Mouse (Mus musculus) stomach, embryonic 16.5 days (tissue): ENCODE data around the gene Gm17482. TPM values are rescaled to one million over a fixed set of nuclear protein-coding genes. Genes with fewer than 3 reads are reported as not detected.

Experiments
- ATAC-seq: fragments of 200-750 bp; cut with Nextera tagmentation; 2 replicates; pipeline ENCODE4 v1.8.0; 2017; ENCODE audit warnings: moderate number of reproducible peaks, moderate TSS enrichment; ENCODE audit not compliant: insufficient read depth, low FRiP score
- H3K27ac ChIP-seq: fragments of 300-500 bp; sonication (generic); 2 replicates; pipeline ENCODE4 v1.5.1; 2014; ENCODE audit warnings: low read length
- H3K27me3 ChIP-seq: fragments of 300-500 bp; sonication (generic); 2 replicates; pipeline ENCODE4 v1.6.1; 2014; ENCODE audit warnings: low read length, control low read depth, mixed read lengths; ENCODE audit not compliant: control insufficient read depth, insufficient read depth
- H3K36me3 ChIP-seq: fragments of 300-500 bp; sonication (generic); 2 replicates; pipeline ENCODE4 v1.6.1; 2014; ENCODE audit warnings: low read length; ENCODE audit not compliant: control insufficient read depth, insufficient read depth
- H3K4me1 ChIP-seq: fragments of 300-500 bp; sonication (generic); 2 replicates; pipeline ENCODE4 v1.6.1; 2014; ENCODE audit warnings: low read length, control low read depth, mixed read lengths; ENCODE audit not compliant: control insufficient read depth, insufficient read depth
- H3K4me2 ChIP-seq: fragments of 300-500 bp; sonication (generic); 2 replicates; pipeline ENCODE4 v1.6.1; 2014; ENCODE audit warnings: low read depth, low read length, mixed read lengths
- H3K4me3 ChIP-seq: fragments of 300-500 bp; sonication (generic); replicated peaks from 2 replicates; pipeline ENCODE4 v1.5.1; 2014; ENCODE audit warnings: mild to moderate bottlenecking, low read length
- H3K9ac ChIP-seq: fragments of 300-500 bp; sonication (generic); 2 replicates; pipeline ENCODE4 v1.6.1; 2014; ENCODE audit warnings: low read length
- H3K9me3 ChIP-seq: fragments of 300-500 bp; sonication (generic); replicated peaks from 2 replicates; pipeline ENCODE4 v1.6.1; 2016; ENCODE audit warnings: low read length, control low read depth; ENCODE audit not compliant: control insufficient read depth
- WGBS: fragments of 180-500 bp; shearing (Covaris S2); extraction: QIAGEN DNeasy Blood & Tissue Kit; methylation state at CpG from one replicate; pipeline ENCODE4 v1.1.7; 2014; 5-methylcytosine and 5-hydroxymethylcytosine counted together
- polyA plus RNA-seq: library from polyadenylated mRNA; unstranded; fragments of >200 nt; fragmentation: Nextera tagmentation; extraction: Ambion mirVana; gene quantifications from 2 replicates; pipeline ENCODE4 v1.2.1, GENCODE M21; 2015

The Gm17482 gene
- polyA plus RNA-seq, 1 experiment from 2014 or later = not detected

DNA sequence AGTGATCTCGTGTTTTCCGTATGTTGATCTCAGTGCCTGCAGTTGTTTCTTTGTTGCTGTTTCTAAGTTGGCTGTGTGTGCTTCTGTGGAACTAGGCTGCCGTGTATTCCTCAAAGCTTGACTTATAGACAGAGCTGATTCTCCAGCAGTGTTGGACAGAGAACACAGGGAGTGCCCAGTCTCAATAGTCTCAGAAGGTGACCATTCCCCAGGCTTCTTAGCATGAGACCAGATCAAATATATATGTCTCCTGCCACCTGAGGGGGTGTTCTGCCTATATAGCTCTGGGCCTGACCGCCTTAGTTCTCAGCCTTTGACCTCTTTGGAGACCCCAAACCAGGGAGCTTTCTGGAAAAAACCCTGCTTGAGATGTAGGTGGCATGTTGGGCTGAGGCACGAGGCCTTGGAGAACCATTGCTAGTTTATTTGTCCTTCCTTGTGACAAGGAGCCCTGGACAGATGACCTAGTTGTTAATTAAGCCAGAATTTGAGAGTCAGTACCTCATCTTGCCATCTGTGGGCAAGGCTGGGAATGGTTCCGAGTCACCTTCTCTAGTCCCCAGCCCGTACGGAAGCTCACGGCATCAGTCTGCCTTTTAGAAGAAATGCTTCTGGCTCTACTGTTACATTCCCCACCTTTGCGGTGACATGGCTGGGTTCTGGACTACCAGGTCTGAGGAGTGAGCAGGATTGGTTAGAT lies 48.1 kb downstream of the Gm17482 start:
- Histone ChIP-seq H3K27ac (no peak overlapping the region), H3K4me1 (peaks cover 9% of the 10 kb centered on the region; the same call in 1 of the 2 replicates), H3K9ac (no peak overlapping the region), H3K36me3 (no peaks in the 10 kb centered on the region), H3K9me3 (no peaks in the 10 kb centered on the region), H3K27me3 (no peaks in the 10 kb centered on the region), H3K4me3 (no peak overlapping the region), H3K4me2 (no peak overlapping the region)
- whole genome bisulfite sequencing = 89% methylated on average over 10 of the region's 10 CpGs
- ATAC-seq = no peak

DNA sequence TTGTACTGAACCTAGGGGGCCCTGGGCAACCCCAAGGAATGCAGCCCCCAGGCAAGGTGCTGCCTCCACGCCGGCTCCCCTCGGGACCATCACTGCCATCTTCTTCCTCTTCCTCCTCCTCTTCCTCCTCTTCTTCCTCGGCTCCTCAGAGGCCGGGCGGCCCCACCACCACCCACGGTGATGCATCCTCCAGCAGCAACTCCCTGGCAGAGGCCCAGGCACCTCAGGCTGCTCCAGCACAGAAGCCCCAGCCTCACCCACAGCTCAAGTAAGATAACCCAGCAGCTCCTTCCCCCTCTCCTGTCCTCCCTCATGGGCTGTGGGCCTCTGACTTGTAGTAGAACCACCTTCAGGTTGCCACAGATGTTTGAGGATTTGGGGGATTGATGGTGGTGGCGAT lies 50.9 kb downstream of the Gm17482 start:
- no peak overlapping the region for H3K9ac ChIP-seq
- no peak overlapping the region for H3K27ac ChIP-seq
- ATAC-seq = no peak
- H3K4me1 ChIP-seq = no peaks in the 10 kb centered on the region
- H3K27me3 ChIP-seq = no peaks in the 10 kb centered on the region
- H3K4me3 ChIP-seq = no peak overlapping the region
- 67% methylated on average over 8 of the region's 8 CpGs for WGBS
- H3K9me3 ChIP-seq = no peaks in the 10 kb centered on the region
- no peak overlapping the region for H3K4me2 ChIP-seq
- no peaks in the 10 kb centered on the region for H3K36me3 ChIP-seq

DNA sequence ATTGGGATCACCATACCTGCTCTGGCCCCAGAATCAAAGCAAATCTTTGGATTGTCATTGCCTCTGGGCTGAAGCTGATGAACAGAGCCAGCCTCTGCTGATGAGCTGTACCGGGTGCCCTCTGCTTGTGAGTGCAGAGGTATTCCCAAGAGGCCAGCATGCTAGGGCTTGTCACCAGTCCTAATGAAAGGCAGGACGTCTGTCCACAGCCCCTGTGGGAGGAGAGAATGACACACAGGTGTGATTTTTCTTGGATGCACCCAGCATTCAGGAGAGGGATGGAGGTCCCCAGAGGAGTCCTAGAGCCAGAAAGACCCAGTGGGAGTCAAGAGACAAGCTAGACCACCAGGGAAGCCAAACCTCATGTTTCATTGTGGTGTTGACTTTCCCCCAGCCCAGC lies 52.5 kb downstream of the Gm17482 start:
- Histone ChIP-seq H3K9ac (no peak overlapping the region), H3K27ac (no peak overlapping the region), H3K36me3 (no peaks in the 10 kb centered on the region), H3K4me2 (no peak overlapping the region), H3K4me3 (no peak overlapping the region), H3K27me3 (no peaks in the 10 kb centered on the region), H3K9me3 (no peaks in the 10 kb centered on the region), H3K4me1 (no peaks in the 10 kb centered on the region)
- 58% methylated on average over 2 of the region's 2 CpGs for WGBS
- ATAC-seq = no peak

DNA sequence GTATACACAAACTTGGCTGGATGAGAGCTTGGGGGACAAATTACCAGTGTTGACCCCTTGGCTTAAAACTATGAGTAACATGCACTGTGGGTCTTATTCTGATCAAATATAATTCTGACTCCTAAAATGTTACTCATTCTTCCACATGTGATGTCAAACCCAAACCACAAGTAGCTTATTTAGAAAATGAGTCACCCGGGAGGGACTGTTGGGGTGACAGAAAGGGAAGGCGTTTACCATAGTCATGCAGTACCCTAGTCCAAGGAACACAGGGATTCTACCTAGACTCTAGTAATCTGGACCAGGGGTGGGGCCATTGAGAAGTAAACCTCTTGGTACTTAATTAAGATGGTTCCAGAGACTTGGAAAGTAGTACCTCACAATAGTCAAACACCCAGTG lies 57.0 kb downstream of the Gm17482 start:
- H3K27me3 ChIP-seq = no peaks in the 10 kb centered on the region
- ATAC-seq = no peak
- H3K4me1 ChIP-seq = no peaks in the 10 kb centered on the region
- no peak overlapping the region for H3K27ac ChIP-seq
- no peak overlapping the region for H3K4me2 ChIP-seq
- 75% methylated on average over 2 of the region's 2 CpGs for WGBS
- H3K9ac ChIP-seq = no peak overlapping the region
- H3K4me3 ChIP-seq = no peak overlapping the region
- no peaks in the 10 kb centered on the region for H3K9me3 ChIP-seq
- no peaks in the 10 kb centered on the region for H3K36me3 ChIP-seq

DNA sequence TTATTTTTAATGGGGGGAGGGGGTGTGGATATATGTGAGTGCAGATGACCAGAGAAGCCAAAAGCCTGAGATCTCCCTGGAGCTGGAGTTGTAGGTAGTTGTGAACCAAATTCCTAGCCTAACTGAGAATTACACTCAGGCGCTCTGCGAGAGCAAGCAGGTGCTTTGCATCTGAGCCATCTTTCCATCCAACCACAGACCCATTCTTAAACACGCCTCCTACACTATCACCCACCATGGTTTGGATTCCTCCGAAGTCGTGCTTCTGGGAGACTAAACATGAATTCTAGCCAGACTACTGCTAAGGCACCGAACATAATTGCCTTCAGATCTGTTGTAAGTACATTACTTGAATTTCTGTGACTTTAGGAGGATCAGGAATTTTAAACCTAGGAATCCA lies 59.3 kb downstream of the Gm17482 start:
- Histone ChIP-seq H3K27ac (no peak overlapping the region), H3K9me3 (no peaks in the 10 kb centered on the region), H3K9ac (no peak overlapping the region), H3K4me3 (no peak overlapping the region), H3K27me3 (no peaks in the 10 kb centered on the region), H3K36me3 (no peaks in the 10 kb centered on the region), H3K4me1 (no peaks in the 10 kb centered on the region), H3K4me2 (no peak overlapping the region)
- ATAC-seq = no peak
- 74% methylated on average over 6 of the region's 6 CpGs for WGBS

DNA sequence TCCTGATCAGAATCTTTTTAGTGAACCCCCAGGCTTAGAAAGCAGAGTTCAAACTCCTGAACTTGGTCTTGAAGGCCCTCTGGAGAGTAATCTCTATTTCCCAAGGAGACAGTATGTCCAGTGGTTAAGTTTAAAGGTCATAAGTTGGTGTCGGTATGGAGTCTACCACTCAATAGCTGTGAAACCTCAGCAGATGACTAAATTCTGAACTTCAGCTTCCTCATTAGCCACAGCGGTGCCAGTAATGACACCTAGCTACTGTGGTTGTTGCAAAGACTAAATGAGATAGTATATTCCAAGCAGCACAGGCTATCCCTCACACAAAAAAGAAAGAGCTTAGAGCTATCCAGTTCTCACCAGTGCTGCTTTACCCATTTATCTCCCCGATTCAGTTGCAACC lies 61.1 kb downstream of the Gm17482 start:
- Histone ChIP-seq H3K27ac (no peak overlapping the region), H3K4me1 (no peaks in the 10 kb centered on the region), H3K4me2 (no peak overlapping the region), H3K36me3 (no peaks in the 10 kb centered on the region), H3K27me3 (no peaks in the 10 kb centered on the region), H3K4me3 (no peak overlapping the region), H3K9me3 (no peaks in the 10 kb centered on the region), H3K9ac (no peak overlapping the region)
- no peak for ATAC-seq
- 85% methylated on average over 3 of the region's 3 CpGs for WGBS

DNA sequence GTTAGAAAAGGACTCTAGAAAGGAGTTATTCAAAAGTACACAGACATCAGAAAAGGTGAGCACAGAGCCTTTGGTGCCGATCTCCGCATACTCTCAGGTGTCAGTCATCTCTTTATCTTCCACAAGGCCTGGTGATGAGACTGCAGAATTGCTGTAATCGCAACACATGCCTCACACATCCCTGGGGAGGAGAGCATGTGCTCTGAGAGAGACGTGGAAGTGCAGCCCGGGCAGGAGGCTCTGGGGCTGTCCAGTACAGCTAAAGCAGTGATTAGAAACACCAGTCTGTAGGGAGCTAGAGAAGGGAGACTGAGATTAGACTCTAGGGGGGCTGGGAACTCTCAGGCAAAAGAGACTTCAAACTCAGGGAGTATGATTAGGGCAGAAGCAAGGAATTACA lies 63.4 kb downstream of the Gm17482 start:
- no peak overlapping the region for H3K27ac ChIP-seq
- no peaks in the 10 kb centered on the region for H3K9me3 ChIP-seq
- H3K4me3 ChIP-seq = no peak overlapping the region
- no peak overlapping the region for H3K4me2 ChIP-seq
- H3K27me3 ChIP-seq = no peaks in the 10 kb centered on the region
- 75% methylated on average over 5 of the region's 5 CpGs for WGBS
- H3K4me1 ChIP-seq = no peaks in the 10 kb centered on the region
- H3K9ac ChIP-seq = no peak overlapping the region
- no peaks in the 10 kb centered on the region for H3K36me3 ChIP-seq
- no peak for ATAC-seq

DNA sequence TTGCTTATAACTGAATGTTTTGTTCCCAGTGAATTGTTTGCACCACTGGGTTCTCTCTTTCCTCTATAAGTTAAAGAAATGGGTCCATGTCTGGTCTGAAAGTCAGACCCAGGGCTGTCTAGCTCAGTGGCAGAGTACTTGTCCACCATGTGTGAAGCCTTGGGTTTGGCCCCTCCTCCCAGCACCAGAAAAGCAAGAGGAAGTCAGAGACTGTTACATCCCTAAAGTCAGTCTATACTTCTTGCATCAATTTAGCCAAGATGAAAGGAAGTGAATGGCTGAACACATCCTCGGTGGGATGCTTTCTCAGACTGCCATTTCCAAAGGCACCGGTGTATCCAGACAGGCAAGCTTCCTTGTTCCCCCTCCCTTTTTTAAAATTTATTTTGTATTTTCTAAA lies 63.9 kb downstream of the Gm17482 start:
- H3K36me3 ChIP-seq = no peaks in the 10 kb centered on the region
- no peaks in the 10 kb centered on the region for H3K4me1 ChIP-seq
- no peaks in the 10 kb centered on the region for H3K27me3 ChIP-seq
- no peak for ATAC-seq
- H3K4me2 ChIP-seq = no peak overlapping the region
- 88% methylated on average over 2 of the region's 2 CpGs for WGBS
- H3K27ac ChIP-seq = no peak overlapping the region
- H3K9me3 ChIP-seq = no peaks in the 10 kb centered on the region
- H3K4me3 ChIP-seq = no peak overlapping the region
- no peak overlapping the region for H3K9ac ChIP-seq

DNA sequence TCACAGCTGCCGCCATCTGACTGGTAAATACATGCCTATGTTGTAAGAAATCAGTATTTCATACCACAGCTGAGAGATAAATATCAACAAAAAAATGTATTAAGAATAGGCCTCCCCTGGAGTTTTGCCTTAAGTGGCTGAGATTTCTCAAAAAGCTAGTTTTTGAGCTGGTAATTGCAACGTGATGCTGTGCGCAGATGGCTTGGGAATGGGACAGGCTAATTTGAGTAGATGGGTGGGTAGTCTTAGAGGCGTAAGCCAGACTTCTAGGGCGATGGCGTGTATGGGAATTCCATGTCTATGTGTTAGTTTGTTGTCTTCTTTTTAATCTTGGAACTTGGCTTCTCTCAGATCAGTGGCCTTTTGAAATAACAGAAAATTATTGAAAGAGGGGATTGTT lies 64.7 kb downstream of the Gm17482 start:
- ATAC-seq = no peak
- 87% methylated on average over 6 of the region's 6 CpGs for WGBS
- H3K4me2 ChIP-seq = no peak overlapping the region
- no peaks in the 10 kb centered on the region for H3K4me1 ChIP-seq
- H3K4me3 ChIP-seq = no peak overlapping the region
- no peak overlapping the region for H3K9ac ChIP-seq
- no peaks in the 10 kb centered on the region for H3K36me3 ChIP-seq
- H3K27me3 ChIP-seq = no peaks in the 10 kb centered on the region
- H3K27ac ChIP-seq = no peak overlapping the region
- H3K9me3 ChIP-seq = no peaks in the 10 kb centered on the region
